Mouse (Mus musculus) stomach, postnatal 0 days (tissue): ENCODE results near the gene Nxpe4.

Source experiments
- CTCF ChIP-seq: IDR thresholded peaks from 2 replicates; pipeline ENCODE4 v1.5.1; 2016; ENCODE audit warnings: antibody characterized with exemption, low read depth, mild to moderate bottlenecking, moderate library complexity
- EP300 ChIP-seq: optimal IDR thresholded peaks from 2 replicates; pipeline ENCODE3; 2016; ENCODE audit warnings: antibody characterized with exemption

DNA sequence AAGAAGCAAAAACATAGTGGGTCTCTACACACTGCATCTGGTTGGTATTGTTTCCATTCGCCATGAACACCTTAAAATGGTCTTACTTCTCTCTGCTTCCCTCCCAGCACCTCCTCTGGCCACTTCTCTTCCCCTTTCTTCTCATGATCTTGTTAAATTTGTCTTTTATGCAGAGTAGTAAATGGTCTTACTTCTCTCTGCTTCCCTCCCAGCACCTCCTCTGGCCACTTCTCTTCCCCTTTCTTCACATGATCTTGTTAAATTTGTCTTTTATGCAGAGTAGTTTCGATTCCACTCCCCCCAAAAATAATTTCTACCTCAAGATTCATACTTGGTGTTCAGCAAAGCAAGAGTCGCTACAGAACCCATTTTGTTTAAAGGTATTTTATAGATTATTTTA, 256.2 kb downstream of the Nxpe4 start:
- no peak for TF ChIP-seq CTCF
- TF ChIP-seq EP300: no peak
